Mouse (Mus musculus) bone marrow, adult 2 months (tissue): Measurements from ENCODE around the gene Grik3.

ENCODE experiments used
- CTCF ChIP-seq: fragments of 200-500 bp; IDR thresholded peaks from 2 replicates; pipeline ENCODE4 v1.5.1; 2011; ENCODE audit warnings: low read length, control low read depth; ENCODE audit not compliant: control insufficient read depth, insufficient read depth
- POLR2A ChIP-seq: fragments of 200-500 bp; IDR thresholded peaks from 2 replicates; pipeline ENCODE4 v1.6.1; 2011; ENCODE audit warnings: low read depth, mild to moderate bottlenecking, control low read depth, low read length, borderline replicate concordance; ENCODE audit not compliant: control insufficient read depth

- TF ChIP-seq CTCF (no peak), POLR2A (no peak)
Observed at GRCm38 (mm10) chr4:125457152-125458093, 33.1 kb upstream of the Grik3 start.
